Mouse (Mus musculus): Measurements from ENCODE around the gene Pank4. TPM values are rescaled to one million over a fixed set of nuclear protein-coding genes. Genes with fewer than 3 reads are reported as not detected.

Pank4 gene
- polyA plus RNA-seq, 1 experiment from 2014 or later: 40.6 TPM

DNA sequence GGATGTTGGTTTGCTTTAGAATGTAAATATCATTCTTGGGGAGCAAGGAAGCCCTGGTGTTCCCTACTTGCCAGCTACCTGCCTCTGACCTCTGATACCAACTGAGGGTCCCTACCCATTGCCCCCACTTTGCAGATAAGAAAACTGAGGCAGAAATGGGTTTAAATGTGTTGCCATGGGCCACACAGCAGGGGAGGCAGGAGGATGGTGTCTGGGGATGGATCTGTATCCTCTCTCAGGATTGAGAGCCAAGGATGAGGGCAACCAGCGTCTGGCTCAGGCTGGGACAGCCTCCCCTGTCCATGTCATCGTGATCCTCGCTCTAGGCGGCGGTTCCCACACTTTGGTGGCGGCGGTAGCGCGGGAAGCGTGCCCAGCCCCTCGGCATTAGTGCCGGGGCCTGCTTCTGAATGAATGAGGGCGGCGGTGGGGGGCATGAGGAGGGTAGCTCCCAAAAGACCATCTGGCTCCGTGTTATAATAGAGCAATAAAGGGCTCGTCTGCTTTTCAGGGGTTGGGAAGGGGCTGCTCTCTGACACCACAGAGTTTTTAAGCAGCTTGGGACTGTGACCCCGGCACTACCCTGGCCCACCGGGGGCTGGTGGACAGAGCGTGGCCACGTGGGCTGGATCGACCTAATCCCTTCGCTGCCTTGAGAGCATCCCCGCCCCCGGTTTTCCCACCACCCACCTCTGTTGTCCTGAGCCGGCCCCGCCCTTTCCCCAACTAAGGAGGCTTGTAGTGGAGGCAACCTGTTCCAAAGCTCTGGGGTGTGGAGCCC is 11.3 kb upstream of the Pank4 start:
- H3K27me3 ChIP-seq (ENCODE audit: control insufficient read depth, insufficient read depth, low read length): peaks cover 76% of the 10 kb centered on the region
- 2% methylated on average over 26 of the region's 26 CpGs for WGBS
- no peak overlapping the region for H3K4me3 ChIP-seq (replicated peaks; ENCODE audit: low read length)
- H3K9ac ChIP-seq (ENCODE audit: low read length): no peak overlapping the region; the same call in 1 of the 2 replicates
- no peaks in the 10 kb centered on the region for H3K36me3 ChIP-seq (ENCODE audit: control insufficient read depth, insufficient read depth, low read length)
- no peak overlapping the region for H3K4me2 ChIP-seq (ENCODE audit: low read depth, low read length)
- no peaks in the 10 kb centered on the region for H3K4me1 ChIP-seq (ENCODE audit: control insufficient read depth, insufficient read depth, low read length)
- no peak for ATAC-seq (ENCODE audit: insufficient read depth, low FRiP score)
- no peak overlapping the region for H3K27ac ChIP-seq (ENCODE audit: low read length)
- H3K9me3 ChIP-seq (replicated peaks; ENCODE audit: control insufficient read depth, low read length): no peaks in the 10 kb centered on the region

DNA sequence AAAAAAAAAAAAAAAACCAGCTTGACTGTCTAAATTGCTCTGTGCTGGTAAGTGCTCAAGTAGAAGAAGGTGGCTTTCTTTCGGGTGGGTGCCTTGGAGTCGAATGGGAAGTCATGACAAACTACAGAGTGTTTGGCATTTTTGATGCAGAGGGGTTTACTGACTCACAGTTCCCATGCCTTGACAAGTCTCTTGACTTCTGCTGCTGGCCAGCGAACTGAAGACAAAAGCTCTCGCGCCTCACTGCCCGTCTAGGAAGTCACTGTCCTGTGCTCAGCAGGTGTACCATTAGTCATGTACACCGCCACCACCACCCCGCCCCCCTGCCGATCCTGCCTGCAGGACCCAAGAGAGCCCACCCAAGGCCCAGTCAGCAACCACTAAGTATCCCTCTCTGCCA is 7.3 kb upstream of the Pank4 start:
- Histone ChIP-seq H3K4me3 (replicated peaks; ENCODE audit: low read length) (no peak overlapping the region), H3K27ac (ENCODE audit: low read length) (no peak overlapping the region), H3K4me2 (ENCODE audit: low read depth, low read length) (no peak overlapping the region), H3K27me3 (ENCODE audit: control insufficient read depth, insufficient read depth, low read length) (peaks cover 85% of the 10 kb centered on the region), H3K36me3 (ENCODE audit: control insufficient read depth, insufficient read depth, low read length) (no peaks in the 10 kb centered on the region), H3K4me1 (ENCODE audit: control insufficient read depth, insufficient read depth, low read length) (peaks cover 21% of the 10 kb centered on the region), H3K9me3 (replicated peaks; ENCODE audit: control insufficient read depth, low read length) (no peaks in the 10 kb centered on the region), H3K9ac (ENCODE audit: low read length) (no peak overlapping the region)
- WGBS: 49% methylated on average over 9 of the region's 9 CpGs
- no peak for ATAC-seq (ENCODE audit: insufficient read depth, low FRiP score)

GRCm38 (mm10) chr4:154957289-154957993 is 6.5 kb upstream of the Pank4 start:
- 44% methylated on average over 13 of the region's 13 CpGs for WGBS
- Histone ChIP-seq H3K9me3 (replicated peaks; ENCODE audit: control insufficient read depth, low read length) (no peaks in the 10 kb centered on the region), H3K36me3 (ENCODE audit: control insufficient read depth, insufficient read depth, low read length) (no peaks in the 10 kb centered on the region), H3K27ac (ENCODE audit: low read length) (no peak overlapping the region), H3K4me3 (replicated peaks; ENCODE audit: low read length) (no peak overlapping the region), H3K4me2 (ENCODE audit: low read depth, low read length) (no peak overlapping the region), H3K4me1 (ENCODE audit: control insufficient read depth, insufficient read depth, low read length) (peaks cover 26% of the 10 kb centered on the region), H3K9ac (ENCODE audit: low read length) (no peak overlapping the region), H3K27me3 (ENCODE audit: control insufficient read depth, insufficient read depth, low read length) (peaks cover 85% of the 10 kb centered on the region)
- ATAC-seq (ENCODE audit: insufficient read depth, low FRiP score): no peak

DNA sequence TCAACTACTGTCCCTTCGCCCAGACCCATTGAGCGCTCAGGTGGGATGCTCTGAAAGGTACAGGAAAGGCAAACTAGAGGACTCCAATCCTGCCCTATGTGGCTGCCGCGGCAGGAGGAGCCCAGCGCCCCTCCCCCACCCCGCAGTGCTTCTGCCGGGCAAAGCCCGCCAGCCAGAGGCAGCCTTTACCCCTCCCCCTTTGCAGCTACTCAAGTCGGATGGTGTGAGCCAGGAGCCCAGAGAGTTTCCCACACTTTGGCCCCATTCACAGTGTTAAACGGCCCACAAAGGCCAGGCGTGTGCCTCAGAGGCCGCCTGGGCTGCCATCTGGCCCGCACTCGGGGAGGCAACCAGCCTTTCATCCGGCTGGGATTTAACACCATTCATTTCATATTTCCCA is 5.8 kb upstream of the Pank4 start:
- peaks cover 28% of the 10 kb centered on the region for H3K4me1 ChIP-seq (ENCODE audit: control insufficient read depth, insufficient read depth, low read length)
- H3K4me2 ChIP-seq (ENCODE audit: low read depth, low read length): peak overlapping the region; percentile 34
- H3K9me3 ChIP-seq (replicated peaks; ENCODE audit: control insufficient read depth, low read length): no peaks in the 10 kb centered on the region
- no peak overlapping the region for H3K27ac ChIP-seq (ENCODE audit: low read length)
- 4% methylated on average over 15 of the region's 15 CpGs for WGBS
- no peak for ATAC-seq (ENCODE audit: insufficient read depth, low FRiP score)
- no peaks in the 10 kb centered on the region for H3K36me3 ChIP-seq (ENCODE audit: control insufficient read depth, insufficient read depth, low read length)
- H3K4me3 ChIP-seq (replicated peaks; ENCODE audit: low read length): no peak overlapping the region
- no peak overlapping the region for H3K9ac ChIP-seq (ENCODE audit: low read length)
- peaks cover 85% of the 10 kb centered on the region for H3K27me3 ChIP-seq (ENCODE audit: control insufficient read depth, insufficient read depth, low read length)

DNA sequence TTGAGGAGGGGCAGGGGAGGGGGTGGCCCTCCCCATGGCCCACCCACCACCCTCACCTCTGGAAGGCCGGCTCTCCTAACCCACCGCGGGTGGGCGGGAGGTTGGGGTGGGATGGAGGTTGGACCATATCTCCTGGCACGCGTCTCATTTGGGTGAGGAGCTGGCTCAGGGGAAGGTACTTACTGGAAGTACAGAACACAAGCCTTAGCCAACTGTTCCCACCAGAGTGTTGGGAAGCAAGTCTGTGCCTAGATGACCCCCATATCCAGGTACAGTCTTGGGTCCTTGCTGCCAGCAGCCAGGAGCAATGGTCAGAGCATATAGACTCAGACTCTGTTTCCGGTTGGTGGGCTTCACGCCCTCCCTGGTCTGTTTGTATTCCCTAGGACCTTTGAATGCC is 5.3 kb upstream of the Pank4 start:
- Histone ChIP-seq H3K4me1 (ENCODE audit: control insufficient read depth, insufficient read depth, low read length) (peaks cover 33% of the 10 kb centered on the region), H3K27me3 (ENCODE audit: control insufficient read depth, insufficient read depth, low read length) (peaks cover 82% of the 10 kb centered on the region), H3K4me2 (ENCODE audit: low read depth, low read length) (peak overlapping the region; percentile 34; the same call in 1 of the 2 replicates), H3K4me3 (replicated peaks; ENCODE audit: low read length) (no peak overlapping the region), H3K9me3 (replicated peaks; ENCODE audit: control insufficient read depth, low read length) (no peaks in the 10 kb centered on the region), H3K36me3 (ENCODE audit: control insufficient read depth, insufficient read depth, low read length) (no peaks in the 10 kb centered on the region), H3K27ac (ENCODE audit: low read length) (no peak overlapping the region), H3K9ac (ENCODE audit: low read length) (no peak overlapping the region)
- 23% methylated on average over 8 of the region's 8 CpGs for WGBS
- ATAC-seq (ENCODE audit: insufficient read depth, low FRiP score): no peak

DNA sequence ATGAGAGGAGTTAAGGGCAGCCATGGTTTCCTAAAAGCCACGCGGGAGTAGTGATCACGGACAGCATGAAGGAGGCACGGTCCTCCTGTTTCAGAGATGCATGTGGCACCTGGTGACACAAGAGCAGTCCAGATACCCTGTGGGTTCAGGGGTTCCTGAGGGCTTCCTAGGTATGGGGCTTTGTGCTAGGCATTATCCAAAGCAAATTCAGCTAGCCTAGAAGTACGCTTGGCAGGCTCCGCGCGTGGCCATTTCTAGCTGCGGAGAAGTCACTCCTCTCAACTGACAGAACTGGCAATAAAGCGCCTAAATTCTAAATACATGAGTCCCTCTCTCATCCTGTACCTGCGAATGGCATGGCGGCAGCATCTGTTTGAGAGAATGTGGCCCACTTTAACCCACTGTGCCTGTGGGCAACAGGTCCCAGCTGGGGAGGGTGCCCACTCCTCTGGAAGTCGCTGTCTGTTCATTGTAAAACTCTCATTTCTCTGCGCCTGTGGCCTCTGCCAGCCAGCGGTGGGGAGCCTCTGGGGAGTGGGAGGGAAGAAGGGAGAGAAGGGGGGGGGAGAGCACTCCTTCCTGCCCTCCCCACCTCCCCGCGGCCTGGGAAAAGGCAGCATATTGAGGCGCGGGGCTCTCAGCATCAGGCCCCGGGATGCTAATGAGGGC is 3.8 kb upstream of the Pank4 start:
- Histone ChIP-seq H3K4me3 (replicated peaks; ENCODE audit: low read length) (peak overlapping the region; percentile 45), H3K9me3 (replicated peaks; ENCODE audit: control insufficient read depth, low read length) (no peaks in the 10 kb centered on the region), H3K36me3 (ENCODE audit: control insufficient read depth, insufficient read depth, low read length) (no peaks in the 10 kb centered on the region), H3K4me2 (ENCODE audit: low read depth, low read length) (peak overlapping the region; percentile 73), H3K4me1 (ENCODE audit: control insufficient read depth, insufficient read depth, low read length) (peaks cover 38% of the 10 kb centered on the region), H3K27ac (ENCODE audit: low read length) (no peak overlapping the region), H3K27me3 (ENCODE audit: control insufficient read depth, insufficient read depth, low read length) (peaks cover 70% of the 10 kb centered on the region), H3K9ac (ENCODE audit: low read length) (peak overlapping the region; percentile 51; the same call in 1 of the 2 replicates)
- 29% methylated on average over 20 of the region's 20 CpGs for WGBS
- ATAC-seq (ENCODE audit: insufficient read depth, low FRiP score): no peak

DNA sequence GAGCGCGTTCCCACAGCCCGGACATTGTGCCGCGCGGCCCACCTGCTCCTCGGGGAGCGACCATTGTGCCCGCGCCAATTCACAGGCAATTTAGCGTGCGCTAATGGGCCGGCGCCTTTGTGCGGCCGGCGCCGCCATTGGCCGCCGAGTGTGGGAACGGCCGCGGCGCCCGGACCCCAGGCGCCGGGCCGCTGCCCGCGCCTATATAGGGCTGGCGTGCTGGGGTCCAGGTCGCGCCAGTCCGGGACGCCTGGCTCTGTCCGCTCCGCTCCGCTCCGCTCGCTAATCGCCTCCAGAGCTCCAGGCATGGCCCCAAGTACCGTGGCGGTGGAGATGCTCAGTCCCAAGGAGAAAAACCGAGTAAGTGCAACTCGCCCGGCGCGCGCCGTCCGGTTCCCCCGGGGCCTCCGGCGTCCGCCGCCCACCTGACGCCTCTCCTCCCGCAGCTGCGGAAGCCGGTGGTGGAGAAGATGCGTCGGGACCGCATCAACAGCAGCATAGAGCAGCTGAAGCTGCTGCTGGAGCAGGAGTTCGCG is 3.2 kb upstream of the Pank4 start, which contains the start of gene Hes5:
Hes5 (plus strand) TSS at position 234 of the 536 bp plus-strand sequence.
- Histone ChIP-seq H3K27me3 (ENCODE audit: control insufficient read depth, insufficient read depth, low read length) (peaks cover 67% of the 10 kb centered on the region), H3K27ac (ENCODE audit: low read length) (no peak within 1 kb of the TSS), H3K4me3 (replicated peaks; ENCODE audit: low read length) (peak within 1 kb of the TSS; percentile 45), H3K9ac (ENCODE audit: low read length) (peak within 1 kb of the TSS; percentile 51), H3K9me3 (replicated peaks; ENCODE audit: control insufficient read depth, low read length) (no peaks in the 10 kb centered on the region), H3K4me2 (ENCODE audit: low read depth, low read length) (peak within 1 kb of the TSS; percentile 73), H3K36me3 (ENCODE audit: control insufficient read depth, insufficient read depth, low read length) (no peaks in the 10 kb centered on the region), H3K4me1 (ENCODE audit: control insufficient read depth, insufficient read depth, low read length) (peaks cover 44% of the 10 kb centered on the region)
- under 1% methylated on average over 65 of the region's 65 CpGs for WGBS
- ATAC-seq (ENCODE audit: insufficient read depth, low FRiP score): no peak

DNA sequence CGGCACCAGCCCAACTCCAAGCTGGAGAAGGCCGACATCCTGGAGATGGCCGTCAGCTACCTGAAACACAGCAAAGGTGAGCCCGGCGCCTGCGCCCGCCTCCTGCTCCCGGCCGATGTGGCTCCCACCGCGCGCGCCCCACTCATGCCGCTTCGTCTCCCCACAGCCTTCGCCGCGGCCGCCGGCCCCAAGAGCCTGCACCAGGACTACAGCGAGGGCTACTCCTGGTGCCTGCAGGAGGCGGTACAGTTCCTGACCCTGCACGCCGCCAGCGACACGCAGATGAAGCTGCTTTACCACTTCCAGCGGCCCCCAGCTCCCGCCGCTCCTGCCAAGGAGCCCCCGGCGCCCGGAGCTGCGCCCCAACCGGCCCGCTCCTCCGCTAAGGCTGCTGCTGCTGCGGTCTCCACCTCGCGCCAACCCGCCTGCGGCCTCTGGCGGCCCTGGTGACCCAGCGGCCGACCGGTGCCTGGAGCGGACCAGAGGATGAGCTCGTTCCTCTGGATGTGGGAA is 2.6 kb upstream of the Pank4 start:
- Histone ChIP-seq H3K36me3 (ENCODE audit: control insufficient read depth, insufficient read depth, low read length) (no peaks in the 10 kb centered on the region), H3K27ac (ENCODE audit: low read length) (no peak overlapping the region), H3K9me3 (replicated peaks; ENCODE audit: control insufficient read depth, low read length) (no peaks in the 10 kb centered on the region), H3K9ac (ENCODE audit: low read length) (peak overlapping the region; percentile 51), H3K4me3 (replicated peaks; ENCODE audit: low read length) (peak overlapping the region; percentile 45), H3K4me1 (ENCODE audit: control insufficient read depth, insufficient read depth, low read length) (peaks cover 49% of the 10 kb centered on the region), H3K4me2 (ENCODE audit: low read depth, low read length) (peak overlapping the region; percentile 73), H3K27me3 (ENCODE audit: control insufficient read depth, insufficient read depth, low read length) (peaks cover 63% of the 10 kb centered on the region)
- whole genome bisulfite sequencing: under 1% methylated on average over 47 of the region's 47 CpGs
- ATAC-seq (ENCODE audit: insufficient read depth, low FRiP score): no peak

Measured in stomach, embryonic 16.5 days (tissue).